Mouse (Mus musculus) frontal cortex, adult (tissue): ENCODE data around the gene Tmem120a.

Experiments
- ATAC-seq: cut with Nextera tagmentation; 2 replicates; pipeline ENCODE4 v1.9.2; 2017; ENCODE audit warnings: mild to moderate bottlenecking, moderate library complexity, mixed read lengths; ENCODE audit not compliant: low TSS enrichment

Gene Tmem120a

GRCm38 (mm10) chr5:135743741-135744609, at the start of gene Tmem120a:
Tmem120a (minus strand) TSS chr5:135744448.
- ATAC-seq: peak; percentile 98

GRCm38 (mm10) chr5:135782901-135783300, 38.7 kb upstream of the Tmem120a start:
- no peak for ATAC-seq

- no peak for ATAC-seq
These were observed 36.1 kb upstream of the Tmem120a start for GRCm38 (mm10) chr5:135780331-135780730.

- peak; percentile 94 for ATAC-seq
These were observed 34.5 kb upstream of the Tmem120a start, which contains the start of gene Mdh2 for GRCm38 (mm10) chr5:135778471-135779445. Mdh2 (plus strand) TSS chr5:135778480.

GRCm38 (mm10) chr5:135777796-135778470, 33.7 kb upstream of the Tmem120a start, which contains the start of gene Styxl1:
Styxl1 (minus strand) TSS chr5:135778385.
- 0 out of 2 replicates have a peak, but pooled peaks have one; percentile 20 for ATAC-seq

GRCm38 (mm10) chr5:135776546-135776945, 32.3 kb upstream of the Tmem120a start:
- ATAC-seq: no peak

- ATAC-seq: no peak
These were observed 28.3 kb upstream of the Tmem120a start for GRCm38 (mm10) chr5:135772519-135772918.

- ATAC-seq: no peak
These were observed 20.7 kb upstream of the Tmem120a start for GRCm38 (mm10) chr5:135764971-135765370.

GRCm38 (mm10) chr5:135763526-135763925, 19.3 kb upstream of the Tmem120a start:
- ATAC-seq: peak; percentile 65; the same call in 1 of the 2 replicates

- no peak for ATAC-seq
These were observed 17.6 kb upstream of the Tmem120a start for GRCm38 (mm10) chr5:135761881-135762280.

GRCm38 (mm10) chr5:135751595-135751994, 7.3 kb upstream of the Tmem120a start:
- ATAC-seq: no peak

GRCm38 (mm10) chr5:135751041-135751440, 6.8 kb upstream of the Tmem120a start:
- ATAC-seq: no peak

- ATAC-seq: no peak
These were observed 494 bp upstream of the Tmem120a start for GRCm38 (mm10) chr5:135744742-135745141.

GRCm38 (mm10) chr5:135742941-135743740, 1.1 kb downstream of the Tmem120a start:
- ATAC-seq: peak; percentile 25; the same call in 1 of the 2 replicates

- no peak for ATAC-seq
These were observed 2.1 kb downstream of the Tmem120a start for GRCm38 (mm10) chr5:135742156-135742555.

GRCm38 (mm10) chr5:135738266-135738665, 6.0 kb downstream of the Tmem120a start:
- ATAC-seq: no peak

GRCm38 (mm10) chr5:135737154-135737553, 7.1 kb downstream of the Tmem120a start:
- no peak for ATAC-seq

GRCm38 (mm10) chr5:135736544-135736943, 7.7 kb downstream of the Tmem120a start:
- ATAC-seq: no peak

- no peak for ATAC-seq
These were observed 8.5 kb downstream of the Tmem120a start for GRCm38 (mm10) chr5:135735741-135736140.

- no peak for ATAC-seq
These were observed 10.1 kb downstream of the Tmem120a start for GRCm38 (mm10) chr5:135734057-135734680.
